Mouse (Mus musculus) thymus, adult 2 months (tissue): ENCODE data around the gene Gsap.

Experiments
- CTCF ChIP-seq: fragments of 200-500 bp; IDR thresholded peaks from 2 replicates; pipeline ENCODE4 v1.5.1; 2012; ENCODE audit warnings: mild to moderate bottlenecking, control low read depth, low read length, moderate library complexity, borderline replicate concordance; ENCODE audit not compliant: control insufficient read depth, poor library complexity, insufficient read depth; ENCODE audit errors: extremely low read depth
- POLR2A ChIP-seq: fragments of 200-500 bp; IDR thresholded peaks from 2 replicates; pipeline ENCODE4 v1.6.1; 2012; ENCODE audit warnings: mild to moderate bottlenecking, low read length, control low read depth, moderate library complexity; ENCODE audit not compliant: control insufficient read depth, poor library complexity, insufficient read depth; ENCODE audit errors: extremely low read depth

DNA sequence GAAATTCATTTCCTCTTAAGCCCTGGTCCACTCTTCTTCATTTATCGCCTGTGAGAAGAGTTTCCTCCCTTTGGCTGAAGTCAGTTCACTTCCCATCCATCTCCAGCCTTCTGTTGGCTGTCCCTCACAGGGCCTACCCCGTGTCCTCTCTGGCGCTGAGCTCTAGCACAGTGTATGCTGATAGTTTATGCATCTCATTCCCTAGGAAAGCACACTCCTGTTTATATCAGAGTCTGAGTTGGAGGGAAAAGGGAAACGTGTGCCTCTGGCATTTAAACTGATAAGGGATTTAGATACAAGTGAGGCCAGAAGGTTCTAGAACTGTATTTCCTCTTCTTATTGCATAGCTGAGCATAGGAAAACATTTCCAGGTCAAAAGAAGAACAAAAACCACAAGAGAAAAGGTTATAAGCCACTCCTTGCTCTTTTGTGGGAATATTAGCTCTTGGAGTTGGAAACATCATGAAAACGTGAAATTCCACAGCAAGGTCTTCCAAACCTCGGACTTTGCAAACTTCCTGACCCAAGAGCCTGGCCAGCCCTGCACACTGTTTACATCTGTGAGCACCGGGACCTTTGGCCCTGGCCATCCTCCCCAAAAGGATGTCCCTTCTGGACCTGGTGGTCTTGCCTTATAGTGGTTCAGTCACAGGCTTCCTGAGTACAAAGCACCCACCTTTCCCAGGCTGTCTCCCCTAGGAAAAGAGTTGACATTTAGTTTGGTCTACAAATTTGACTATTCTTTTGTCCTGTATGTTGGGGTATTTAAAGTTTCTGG is 102.8 kb downstream of the Gsap start:
- TF ChIP-seq CTCF (no peak), POLR2A (no peak)
